Comparison of ENCODE assay signal across 18 mouse cellular contexts in genomic region chr8:124371410-124372123, GRCm38 (mm10).
A peak's percentile ranks its signal among the peaks of the same experiment; 100 is the strongest.
DNase-seq lines count a peak whose midpoint lies in the region; TF ChIP-seq lines count a peak whose summit lies in the region.
"Had no signal": no experiment of that assay in that cellular context is flagged by ENCODE, and none has a peak within 500 bp of the region (broad histone marks: within the 10 kb centered on the region; RNA-seq: fewer than 3 reads in every experiment).

No protein-coding gene starts in this region.

- no peak overlapping the region for H3K4me3 ChIP-seq in left cerebral cortex, adult 2 months
- H3K4me3 ChIP-seq: embryonic facial prominence, embryonic 12.5 days; heart, adult 2 months; heart, embryonic 12.5 days; hindbrain, embryonic 15.5 days; intestine, embryonic 15.5 days had no signal

- intact Hi-C loops in left cerebral cortex, adult 2 months (cut with DNase I), result no loop called here

- no peak for DNase-seq in left cerebral cortex, adult 2 months (ENCODE audit: extremely low spot score in 1 of 2, low spot score in 2 of 2)
- no peak for DNase-seq in left cerebral cortex, adult 9 months (ENCODE audit: low spot score in 2 of 2)
- peak; percentile 56 for DNase-seq in CD4-positive helper T cell, adult 2 months (ENCODE audit: low read depth, low spot score)
- DNase-seq in CD4-positive, CD25-positive, alpha-beta regulatory T cell, adult 2 months (ENCODE audit: low read depth, low spot score), result peak; percentile 48
- peak; percentile 51 for DNase-seq in induced T-regulatory cell, adult 2 months (ENCODE audit: low read depth)
- DNase-seq in left cerebral cortex, adult 18-20 months (ENCODE audit: low spot score in 2 of 2), result no peak
- DNase-seq in heart, adult 8-10 months (ENCODE audit: low spot score), result no peak
- DNase-seq: adrenal gland, adult 8-10 months; adrenal gland, postnatal 36 days; cerebellum, adult 2 months; cerebellum, postnatal 25 days; gastrocnemius, postnatal 10 days; heart, adult 2 months; heart, postnatal 36 days had no signal

- TF ChIP-seq CTCF in left cerebral cortex, adult 2 months (IDR thresholded peaks at IDR 0.05), result no peak

- peak overlapping the region; percentile 66 for H3K27ac ChIP-seq in left cerebral cortex, adult 2 months
- H3K27ac ChIP-seq: embryonic facial prominence, embryonic 12.5 days; heart, adult 2 months; hindbrain, embryonic 15.5 days; intestine, embryonic 15.5 days had no signal

Comparison
In these comparisons a context has a peak if more than half of its experiments do, and no peak if none do; other contexts are left out.
1. DNase-seq: peak in CD4-positive helper T cell, adult 2 months (single experiment), CD4-positive, CD25-positive, alpha-beta regulatory T cell, adult 2 months (single experiment) and induced T-regulatory cell, adult 2 months (single experiment); none in left cerebral cortex, adult 2 months (0 of 2), left cerebral cortex, adult 9 months (0 of 2), left cerebral cortex, adult 18-20 months (0 of 2) and heart, adult 8-10 months (single experiment).